Mouse (Mus musculus) heart, adult 18-20 months (tissue): ENCODE measurements around the gene Olfr555. TPM values are rescaled to one million over a fixed set of nuclear protein-coding genes. Genes with fewer than 3 reads are reported as not detected.
A peak's percentile ranks its signal among the peaks of the same experiment; 100 is the strongest.
"Not testable (repeated sequence)": the region's sequence is repeated elsewhere in the genome, so short reads cannot be mapped to it uniquely, and the experiment has no call there.

ENCODE experiments used
- DNase-seq, 2 experiments: peaks; one replicate each; pipeline ENCODE4 v3.0.0; 2021 to 2022; ENCODE audit warnings: mixed read lengths in 1 of 2
- long read RNA-seq, 2 experiments: library from polyadenylated mRNA; stranded (forward); transcript quantifications; one replicate each; pipeline ENCODE4 v2.0.0; 2021
- total RNA-seq, 2 experiments: library from RNA; stranded (reverse); gene quantifications; 2 replicates each; pipeline ENCODE4 v1.2.3; 2021

Olfr555 gene
- total RNA-seq = not detected
- long read RNA-seq, experiment 1 = 0 reads
- long read RNA-seq, experiment 2 = 0 reads

- DNase-seq = no peak
Observed at GRCm38 (mm10) chr7:102658523-102658922, at the start of gene Olfr555. Olfr555 (plus strand) TSS chr7:102658823.

DNA sequence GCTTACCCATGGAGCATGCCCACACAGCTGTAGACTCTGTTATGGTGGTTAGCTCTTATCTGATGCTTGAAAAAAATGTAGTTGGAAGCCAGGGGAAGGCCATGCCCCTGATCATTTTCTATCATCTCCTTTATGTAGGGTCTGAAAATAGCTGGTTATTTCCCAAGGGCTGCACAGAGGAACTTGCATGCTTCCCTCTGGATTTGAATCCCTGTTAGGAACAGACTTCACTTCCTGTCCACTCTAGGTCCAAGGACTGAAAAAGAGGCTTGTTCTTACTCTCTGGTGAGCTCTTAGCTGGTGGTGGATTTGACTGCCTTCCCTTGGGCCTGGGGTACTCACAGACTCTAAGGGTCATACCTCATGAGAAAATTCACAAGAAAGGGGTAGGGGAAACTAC is 40.5 kb upstream of the Olfr555 start, which contains the start of gene Olfr553:
Gene Olfr553, minus strand, starts transcription at position 101 of the 400 bp plus-strand sequence.
- DNase-seq = no peak

DNA sequence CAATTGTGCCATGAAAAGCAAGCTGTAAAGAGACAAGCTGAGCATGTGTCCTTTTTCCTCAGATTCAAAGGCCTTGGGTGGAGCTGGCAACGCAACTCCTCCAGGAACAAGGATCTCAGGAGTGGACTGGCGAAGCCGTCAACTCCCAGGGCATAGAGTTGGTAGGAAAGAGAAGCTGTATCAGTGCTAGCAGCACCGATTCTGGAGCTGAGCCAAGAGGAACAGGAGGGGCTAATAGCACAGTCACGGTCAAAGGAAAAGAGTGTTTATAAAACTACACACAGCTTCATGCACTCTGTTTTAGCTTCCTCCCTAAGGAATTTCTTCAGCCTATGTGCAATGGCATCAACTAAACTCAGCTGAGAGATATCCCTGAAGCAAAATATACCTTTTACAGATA is 39.0 kb upstream of the Olfr555 start:
- DNase-seq = peak; percentile 36 to 43

DNA sequence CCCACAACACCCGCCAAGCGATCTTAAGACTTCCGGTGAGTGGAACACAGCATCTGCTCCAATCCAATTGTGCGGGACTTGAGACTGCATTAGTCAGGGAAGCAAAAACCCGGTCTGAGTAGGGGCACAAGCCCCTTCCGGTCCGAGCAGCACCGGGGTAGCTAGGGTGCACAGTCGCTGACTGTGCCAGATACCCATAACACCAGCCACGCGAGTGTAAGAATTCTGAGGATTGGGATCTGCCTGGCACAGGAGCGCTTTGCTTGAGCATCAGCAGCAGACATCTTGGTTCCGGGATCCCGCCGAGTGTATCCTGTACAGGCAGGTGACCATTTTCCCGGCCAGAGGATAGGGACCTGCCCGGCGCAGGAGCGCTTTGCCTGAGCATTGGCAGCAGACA is 38.3 kb upstream of the Olfr555 start:
- DNase-seq = not testable (repeated sequence)

GRCm38 (mm10) chr7:102636665-102637064 is 22.0 kb upstream of the Olfr555 start:
- peak; percentile 39 to 76 for DNase-seq

DNA sequence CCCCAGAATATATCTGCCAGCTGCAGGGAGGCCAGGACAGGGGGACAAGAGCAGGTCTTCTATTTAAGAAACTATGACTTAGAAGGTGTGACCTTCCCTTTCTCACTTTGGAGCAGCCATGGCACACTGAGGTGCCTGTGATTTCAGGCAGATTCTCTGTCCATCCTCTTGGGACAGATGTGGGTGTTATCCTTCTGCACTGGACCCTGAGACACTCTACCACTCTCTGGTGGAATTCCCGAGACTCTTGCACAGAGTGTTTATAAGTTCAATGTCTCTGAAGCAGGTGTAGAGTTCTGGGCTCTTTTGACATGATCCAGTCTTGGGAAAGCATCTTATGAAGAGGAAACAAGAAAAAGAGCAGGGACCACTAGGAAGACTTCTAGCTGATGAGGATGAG is 20.5 kb upstream of the Olfr555 start, which contains the start of gene Olfr554:
Gene Olfr554, plus strand, starts transcription at position 301 of the 400 bp plus-strand sequence.
- DNase-seq = no peak

DNA sequence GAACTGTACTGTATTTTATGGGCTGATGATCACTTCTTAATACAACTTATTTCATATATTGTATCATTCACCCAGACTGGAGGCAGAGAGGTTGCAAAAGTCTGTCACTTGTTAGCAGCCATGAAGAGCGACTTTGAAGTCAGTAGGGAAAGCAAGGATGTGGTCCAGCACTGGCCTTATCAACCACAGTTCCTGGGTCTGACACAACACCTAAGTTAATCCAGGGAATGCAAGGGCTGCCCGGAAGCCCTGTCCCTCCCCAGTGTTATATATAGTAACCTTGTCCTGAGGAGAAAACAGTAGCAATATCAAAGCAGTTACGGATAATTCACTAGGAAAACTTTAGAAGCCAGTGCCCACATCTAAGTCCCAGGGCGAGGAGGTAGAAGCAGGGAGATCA is 13.7 kb upstream of the Olfr555 start:
- DNase-seq = peak; percentile 8 to 16

- no peak for DNase-seq
Observed at GRCm38 (mm10) chr7:102664599-102664998, 6.0 kb downstream of the Olfr555 start, which contains the start of gene Olfr556. Olfr556 (plus strand) TSS chr7:102664899.

DNA sequence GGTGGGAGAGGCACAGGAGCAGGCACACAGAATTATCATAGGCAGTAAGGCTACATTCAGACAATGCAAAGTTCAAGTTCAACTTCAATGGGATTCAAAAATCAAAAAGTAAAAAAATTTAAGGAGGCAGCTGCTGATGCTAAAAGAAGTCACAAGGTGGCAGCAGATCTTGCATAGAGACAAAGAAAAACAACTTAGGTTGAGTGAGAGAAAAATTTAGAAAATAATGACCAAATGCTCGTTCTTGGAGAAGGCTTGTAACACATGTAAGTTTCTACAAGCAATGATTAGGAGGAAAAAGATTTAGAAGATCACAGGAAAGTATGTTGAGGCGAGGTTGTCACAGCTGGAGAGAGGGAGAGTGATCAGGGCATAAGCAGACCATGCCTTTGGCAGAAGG is 6.8 kb downstream of the Olfr555 start:
- DNase-seq = no peak

DNA sequence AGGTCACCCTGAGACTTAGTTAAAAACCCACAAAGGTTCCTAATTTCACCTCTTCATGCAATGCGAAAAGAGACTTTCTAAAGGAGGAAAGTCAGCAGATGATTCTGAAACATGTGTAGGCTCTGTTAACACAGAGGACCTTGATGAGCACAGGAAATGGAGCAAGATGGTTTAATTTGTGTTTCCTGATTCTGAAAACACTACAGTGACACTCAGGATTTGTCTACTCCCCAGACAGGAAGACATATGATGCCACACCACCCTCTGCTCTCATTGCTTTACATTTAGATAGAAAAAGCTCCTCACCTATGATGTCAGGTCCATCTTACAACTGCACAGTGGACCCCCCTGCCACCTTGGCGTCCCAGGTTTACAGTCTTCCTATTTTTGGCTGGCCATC is 17.6 kb downstream of the Olfr555 start:
- no peak for DNase-seq

GRCm38 (mm10) chr7:102681916-102682315 is 23.3 kb downstream of the Olfr555 start:
- DNase-seq = peak in 1 of 2 experiments; percentile 15

DNA sequence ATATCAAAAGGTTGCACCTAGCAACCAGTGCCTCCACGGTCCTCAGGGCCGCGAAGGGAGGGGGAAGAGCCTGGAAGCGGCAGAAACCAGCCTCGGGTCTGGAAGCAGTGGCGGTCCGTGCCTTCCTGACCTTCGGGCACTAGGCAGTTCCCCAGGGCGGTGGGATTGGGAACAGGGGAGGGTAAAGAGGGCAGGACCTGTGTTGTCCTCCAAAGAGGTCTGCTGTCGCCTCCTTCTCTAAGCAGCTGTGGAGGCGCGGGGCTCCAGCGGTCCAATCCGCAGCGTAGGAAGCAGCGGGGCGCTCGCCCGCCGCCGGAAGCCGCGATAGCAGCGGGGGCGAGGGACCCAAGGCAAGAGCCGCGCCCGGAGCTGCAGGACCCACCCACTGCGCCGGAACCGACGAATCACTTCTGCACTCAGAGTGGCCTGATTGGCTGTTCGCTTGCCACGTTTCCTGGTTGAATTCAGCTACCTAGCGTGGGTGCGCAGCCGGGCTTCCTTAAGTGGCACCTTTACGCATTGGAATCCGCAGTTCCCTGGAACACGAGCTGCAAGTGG is 28.4 kb downstream of the Olfr555 start, which contains the start of gene Trim68:
Gene Trim68, minus strand, starts transcription at position 384 of the 558 bp plus-strand sequence.
- DNase-seq = peak; percentile 90 to 95

- peak; percentile 52 to 53 for DNase-seq
Observed at GRCm38 (mm10) chr7:102695358-102696125, 36.9 kb downstream of the Olfr555 start, which contains the start of gene Olfr557. Olfr557 (plus strand) TSS chr7:102695910.

DNA sequence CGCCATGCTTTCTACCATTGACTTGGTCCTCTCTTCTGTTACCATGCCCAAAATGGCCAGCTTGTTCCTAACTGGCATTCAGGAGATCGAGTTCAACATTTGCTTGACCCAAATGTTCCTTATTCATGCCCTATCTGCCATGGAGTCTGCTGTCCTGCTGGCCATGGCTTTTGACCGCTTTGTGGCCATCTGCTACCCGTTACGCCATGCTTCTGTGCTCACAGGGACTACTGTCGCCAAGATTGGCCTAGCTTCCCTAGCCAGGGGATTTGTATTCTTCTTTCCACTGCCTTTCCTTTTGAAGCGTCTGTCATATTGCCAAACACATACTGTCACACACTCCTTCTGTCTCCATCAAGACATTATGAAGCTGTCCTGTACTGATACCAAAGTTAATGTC is 39.8 kb downstream of the Olfr555 start:
- DNase-seq = no peak

GRCm38 (mm10) chr7:102701915-102702314 is 43.3 kb downstream of the Olfr555 start, which contains the start of gene Olfr558:
Olfr558 (plus strand) TSS chr7:102702215.
- no peak for DNase-seq

Other genes starting within 250 kb of the Olfr555 start
- 10 to 100 TPM in 1 of 2 experiments, 1 to 10 TPM in 1; 9.5 to 10.1 TPM for gene Rrm1, start 217.1 kb upstream of the Olfr555 start, total RNA-seq
- gene Olfr543, start 177.1 kb upstream of the Olfr555 start, total RNA-seq = not detected
- gene Olfr544, start 170.5 kb upstream of the Olfr555 start, total RNA-seq = not detected
- gene Olfr545, start 159.2 kb upstream of the Olfr555 start, total RNA-seq = not detected
- not detected for gene Olfr547, start 124.1 kb upstream of the Olfr555 start, total RNA-seq
- not detected for gene Olfr548-ps1, start 117.9 kb upstream of the Olfr555 start, total RNA-seq
- gene Olfr549, start 109.0 kb upstream of the Olfr555 start, total RNA-seq = not detected
- gene Trim21, start 93.3 kb upstream of the Olfr555 start, total RNA-seq = 1 to 10 TPM; 5.3 TPM
- under 1 TPM; 0.05 to 0.18 TPM for gene Olfr550, start 87.4 kb upstream of the Olfr555 start, total RNA-seq
- not detected for gene Olfr551, start 66.9 kb upstream of the Olfr555 start, total RNA-seq
- gene Olfr552, start 61.1 kb upstream of the Olfr555 start, total RNA-seq = under 1 TPM; 0.10 to 0.23 TPM
- not detected for gene Olfr553, start 40.6 kb upstream of the Olfr555 start, total RNA-seq
- not detected for gene Olfr554, start 20.4 kb upstream of the Olfr555 start, total RNA-seq
- gene Olfr556, start 6.1 kb downstream of the Olfr555 start, total RNA-seq = not detected
- gene Trim68, start 28.5 kb downstream of the Olfr555 start, total RNA-seq = 1 to 10 TPM; 6.7 to 8.5 TPM
- not detected for gene Olfr557, start 37.1 kb downstream of the Olfr555 start, total RNA-seq
- gene Olfr558, start 43.4 kb downstream of the Olfr555 start, total RNA-seq = 1 to 10 TPM; 2.3 TPM
- gene Olfr33, start 60.2 kb downstream of the Olfr555 start, total RNA-seq = not detected
- not detected for gene Olfr559, start 68.7 kb downstream of the Olfr555 start, total RNA-seq
- gene Olfr560, start 100.5 kb downstream of the Olfr555 start, total RNA-seq = not detected
- gene Olfr78, start 100.6 kb downstream of the Olfr555 start, total RNA-seq = under 1 TPM; 0.49 to 0.60 TPM
- not detected for gene Olfr561, start 112.4 kb downstream of the Olfr555 start, total RNA-seq
- gene Olfr564, start 144.7 kb downstream of the Olfr555 start, total RNA-seq = not detected
- not detected for gene Olfr566, start 199.9 kb downstream of the Olfr555 start, total RNA-seq
- not detected for gene Olfr568, start 218.3 kb downstream of the Olfr555 start, total RNA-seq
- gene Olfr569, start 232.1 kb downstream of the Olfr555 start, total RNA-seq = not detected
- not detected for gene Olfr570, start 235.8 kb downstream of the Olfr555 start, total RNA-seq